8 mouse cellular contexts compared by ENCODE assay signal in genomic region chrX:103616536-103617404, GRCm38 (mm10). TPM values are rescaled to one million over a fixed set of nuclear protein-coding genes. Genes with fewer than 3 reads are reported as not detected.
DNase-seq lines count a peak whose midpoint lies in the region; ATAC-seq and TF ChIP-seq lines count a peak whose summit lies in the region.

No protein-coding gene starts in this region.

- WGBS in bone marrow, adult 2 months = 0% methylated on average over 27 of the region's 50 CpGs
- WGBS in embryonic facial prominence, embryonic 15.5 days = 1% methylated on average over 27 of the region's 50 CpGs
- WGBS in heart, embryonic 10.5 days = under 1% methylated on average over 28 of the region's 50 CpGs
- whole genome bisulfite sequencing in kidney, embryonic 14.5 days = 3% methylated on average over 32 of the region's 50 CpGs
- WGBS in limb, embryonic 15.5 days = 0% methylated on average over 25 of the region's 50 CpGs
- WGBS in midbrain, postnatal 0 days = under 1% methylated on average over 20 of the region's 50 CpGs

- peak overlapping the region; percentile 23 for H3K9ac ChIP-seq in embryonic facial prominence, embryonic 15.5 days
- H3K9ac ChIP-seq in kidney, embryonic 14.5 days (ENCODE audit: low read depth, low read length) = peak overlapping the region; percentile 59
- peak overlapping the region; percentile 50 for H3K9ac ChIP-seq in limb, embryonic 15.5 days
- H3K9ac ChIP-seq in midbrain, postnatal 0 days (replicated peaks; ENCODE audit: low read length, poor library complexity, severe bottlenecking) = peak overlapping the region; percentile 54

- no peaks in the 10 kb centered on the region for H3K4me1 ChIP-seq in bone marrow, adult 2 months (ENCODE audit: control insufficient read depth, insufficient read depth, low read length)
- H3K4me1 ChIP-seq in embryonic facial prominence, embryonic 15.5 days = no peaks in the 10 kb centered on the region; the same call in 1 of the 2 replicates
- no peaks in the 10 kb centered on the region for H3K4me1 ChIP-seq in heart, embryonic 10.5 days
- 0 out of 2 replicates have a peak, but pooled peaks cover 3% of the 10 kb centered on the region for H3K4me1 ChIP-seq in kidney, embryonic 14.5 days (ENCODE audit: control insufficient read depth, insufficient read depth, low read length)
- H3K4me1 ChIP-seq in limb, embryonic 15.5 days = 0 out of 2 replicates have a peak, but pooled peaks cover 4% of the 10 kb centered on the region
- no peaks in the 10 kb centered on the region for H3K4me1 ChIP-seq in midbrain, postnatal 0 days (ENCODE audit: insufficient read depth, low read length)

- no peak for TF ChIP-seq POLR2A in bone marrow, adult 2 months (IDR thresholded peaks at IDR 0.05; ENCODE audit: borderline replicate concordance, control insufficient read depth, low read depth, low read length)

- H3K4me3 ChIP-seq in bone marrow, adult 2 months (replicated peaks; ENCODE audit: control insufficient read depth, low read depth, low read length) = peak overlapping the region; percentile 68
- peak overlapping the region; percentile 50 for H3K4me3 ChIP-seq in embryonic facial prominence, embryonic 15.5 days (replicated peaks)
- H3K4me3 ChIP-seq in heart, embryonic 10.5 days = peak overlapping the region; percentile 61
- H3K4me3 ChIP-seq in kidney, embryonic 14.5 days (ENCODE audit: low read length) = peak overlapping the region; percentile 43
- H3K4me3 ChIP-seq in limb, embryonic 15.5 days = peak overlapping the region; percentile 46
- H3K4me3 ChIP-seq in midbrain, postnatal 0 days (ENCODE audit: low read depth, low read length) = peak overlapping the region; percentile 43

- 0 out of 2 replicates have a peak, but pooled peaks cover 3% of the 10 kb centered on the region for H3K36me3 ChIP-seq in embryonic facial prominence, embryonic 15.5 days
- H3K36me3 ChIP-seq in heart, embryonic 10.5 days = peaks cover 22% of the 10 kb centered on the region
- H3K36me3 ChIP-seq in kidney, embryonic 14.5 days (ENCODE audit: control insufficient read depth, insufficient read depth, low read length) = peaks cover 11% of the 10 kb centered on the region; the same call in 1 of the 2 replicates
- H3K36me3 ChIP-seq in limb, embryonic 15.5 days = peaks cover 3% of the 10 kb centered on the region
- peaks cover 3% of the 10 kb centered on the region; the same call in 1 of the 2 replicates for H3K36me3 ChIP-seq in midbrain, postnatal 0 days (ENCODE audit: insufficient read depth, low read length)

- peak overlapping the region; percentile 67 for H3K27ac ChIP-seq in bone marrow, adult 2 months (ENCODE audit: control insufficient read depth, insufficient read depth, low read depth, low read length, poor library complexity)
- H3K27ac ChIP-seq in embryonic facial prominence, embryonic 15.5 days (replicated peaks) = peak overlapping the region; percentile 96
- H3K27ac ChIP-seq in heart, embryonic 10.5 days = peak overlapping the region; percentile 90
- peak overlapping the region; percentile 90 for H3K27ac ChIP-seq in kidney, embryonic 14.5 days (ENCODE audit: low read depth, low read length)
- H3K27ac ChIP-seq in limb, embryonic 15.5 days = peak overlapping the region; percentile 95
- peak overlapping the region; percentile 69 for H3K27ac ChIP-seq in midbrain, postnatal 0 days (ENCODE audit: low read depth, low read length)

- no peaks in the 10 kb centered on the region for H3K9me3 ChIP-seq in embryonic facial prominence, embryonic 15.5 days (replicated peaks)
- no peaks in the 10 kb centered on the region for H3K9me3 ChIP-seq in heart, embryonic 10.5 days
- H3K9me3 ChIP-seq in kidney, embryonic 14.5 days (ENCODE audit: control insufficient read depth, low read length) = no peaks in the 10 kb centered on the region
- H3K9me3 ChIP-seq in limb, embryonic 15.5 days = no peaks in the 10 kb centered on the region
- no peaks in the 10 kb centered on the region for H3K9me3 ChIP-seq in midbrain, postnatal 0 days (ENCODE audit: low read length)

- TF ChIP-seq CTCF in bone marrow, adult 2 months (IDR thresholded peaks at IDR 0.05; ENCODE audit: control insufficient read depth, insufficient read depth, low read length) = no peak
- TF ChIP-seq CTCF in midbrain, postnatal 0 days (IDR thresholded peaks at IDR 0.05) = no peak

- peak; percentile 90 for DNase-seq in A20 (ENCODE audit: low read depth, low spot score)
- DNase-seq in heart, embryonic 10.5 days (ENCODE audit: low spot score) = peak; percentile 94
- peak; percentile 96 for DNase-seq in midbrain, postnatal 0 days (ENCODE audit: low spot score)
- DNase-seq in spleen, postnatal 10 days (ENCODE audit: low spot score in 2 of 2) = peak; percentile 64 to 72

- H3K27me3 ChIP-seq in embryonic facial prominence, embryonic 15.5 days = no peaks in the 10 kb centered on the region
- no peaks in the 10 kb centered on the region for H3K27me3 ChIP-seq in heart, embryonic 10.5 days (ENCODE audit: insufficient read depth, poor library complexity, severe bottlenecking)
- H3K27me3 ChIP-seq in kidney, embryonic 14.5 days (ENCODE audit: control insufficient read depth, insufficient read depth, low read length) = no peaks in the 10 kb centered on the region
- no peaks in the 10 kb centered on the region for H3K27me3 ChIP-seq in limb, embryonic 15.5 days
- no peaks in the 10 kb centered on the region for H3K27me3 ChIP-seq in midbrain, postnatal 0 days (ENCODE audit: insufficient read depth, low read length)

- H3K4me2 ChIP-seq in embryonic facial prominence, embryonic 15.5 days (replicated peaks) = peak overlapping the region; percentile 55
- H3K4me2 ChIP-seq in kidney, embryonic 14.5 days (replicated peaks; ENCODE audit: low read depth, low read length) = peak overlapping the region; percentile 48
- H3K4me2 ChIP-seq in limb, embryonic 15.5 days = peak overlapping the region; percentile 50
- H3K4me2 ChIP-seq in midbrain, postnatal 0 days (ENCODE audit: low read depth, low read length, poor library complexity, severe bottlenecking) = peak overlapping the region; percentile 46

- ATAC-seq in embryonic facial prominence, embryonic 15.5 days (ENCODE audit: insufficient number of reproducible peaks, low FRiP score, low TSS enrichment, low read depth) = peak; percentile 96
- peak; percentile 97 for ATAC-seq in kidney, embryonic 14.5 days (ENCODE audit: low FRiP score, low TSS enrichment)
- ATAC-seq in limb, embryonic 15.5 days (ENCODE audit: insufficient number of reproducible peaks, low FRiP score, low TSS enrichment, low read depth) = peak; percentile 94
- peak; percentile 96 for ATAC-seq in midbrain, postnatal 0 days (ENCODE audit: low FRiP score)

RNA-seq across cellular contexts. Expression of gene Zcchc13, which starts 13.6 kb away (rescaled TPM):
- 1.4 TPM in 1 of 2 replicates, not detected in the other for polyA plus RNA-seq in bone marrow, adult 2 months (2011; ENCODE audit: insufficient read depth, insufficient read length, low replicate concordance, missing spikeins)
- not detected in 2 replicates for polyA plus RNA-seq in embryonic facial prominence, embryonic 15.5 days (2015; fragmentation: Nextera tagmentation; extraction: Ambion mirVana)
- not detected in 2 replicates for polyA plus RNA-seq in heart, embryonic 10.5 days (2016; fragmentation: Nextera tagmentation; extraction: Ambion mirVana)
- not detected in 2 replicates for polyA plus RNA-seq in kidney, embryonic 14.5 days (2014; fragmentation: Nextera tagmentation; extraction: Ambion mirVana)
- polyA plus RNA-seq in limb, embryonic 15.5 days (2015; fragmentation: Nextera tagmentation; extraction: Ambion mirVana) = not detected in 2 replicates
- not detected in 2 replicates for total RNA-seq in midbrain, postnatal 0 days (2014; rRNA removed)
- polyA plus RNA-seq in midbrain, postnatal 0 days (2015; fragmentation: Nextera tagmentation; extraction: Ambion mirVana) = not detected in 2 replicates

Comparison
In these comparisons a context has a peak if more than half of its experiments do, and no peak if none do; other contexts are left out.
1. Peak in every context shown above with its lines: DNase-seq, ATAC-seq, H3K4me3 ChIP-seq and H3K27ac ChIP-seq.